Mouse (Mus musculus) intestine, embryonic 14.5 days (tissue): ENCODE measurements around the gene Fam214a. TPM values are rescaled to one million over a fixed set of nuclear protein-coding genes. Genes with fewer than 3 reads are reported as not detected.

Source experiments
- ATAC-seq: fragments of 200-750 bp; cut with Nextera tagmentation; replicated peaks from 2 replicates; pipeline ENCODE4 v1.8.0; 2017; ENCODE audit warnings: low read depth, moderate number of reproducible peaks, moderate TSS enrichment, moderate library complexity; ENCODE audit not compliant: low FRiP score, low TSS enrichment
- DNase-seq: peaks from one replicate; pipeline ENCODE4 v3.0.0-alpha.2; 2018; ENCODE audit warnings: low spot score
- H3K27ac ChIP-seq: fragments of 300-500 bp; sonication (generic); 2 replicates; pipeline ENCODE4 v1.5.1; 2014; ENCODE audit warnings: low read depth, mild to moderate bottlenecking, control low read depth
- H3K27me3 ChIP-seq: fragments of 300-500 bp; sonication (generic); replicated peaks from 2 replicates; pipeline ENCODE4 v1.6.1; 2014; ENCODE audit warnings: low read length, control low read depth; ENCODE audit not compliant: control insufficient read depth, insufficient read depth
- H3K36me3 ChIP-seq: fragments of 300-500 bp; sonication (generic); 2 replicates; pipeline ENCODE4 v1.6.1; 2014; ENCODE audit warnings: low read length, control low read depth; ENCODE audit not compliant: control insufficient read depth, insufficient read depth
- H3K4me1 ChIP-seq: fragments of 300-500 bp; sonication (generic); replicated peaks from 2 replicates; pipeline ENCODE4 v1.6.1; 2014; ENCODE audit warnings: low read length, control low read depth, mixed read lengths; ENCODE audit not compliant: control insufficient read depth, insufficient read depth
- H3K4me2 ChIP-seq: fragments of 300-500 bp; sonication (generic); 2 replicates; pipeline ENCODE4 v1.6.1; 2014; ENCODE audit warnings: low read length
- H3K4me3 ChIP-seq: fragments of 300-500 bp; sonication (generic); 2 replicates; pipeline ENCODE4 v1.5.1; 2014; ENCODE audit warnings: low read depth, low read length, control low read depth, mixed read lengths
- H3K9ac ChIP-seq: fragments of 300-500 bp; sonication (generic); 2 replicates; pipeline ENCODE4 v1.6.1; 2014; ENCODE audit warnings: mild to moderate bottlenecking, low read length
- H3K9me3 ChIP-seq: fragments of 300-500 bp; sonication (generic); 2 replicates; pipeline ENCODE4 v1.6.1; 2016; ENCODE audit warnings: low read length, control low read depth; ENCODE audit not compliant: control insufficient read depth
- WGBS: fragments of 180-500 bp; shearing (Covaris S2); extraction: QIAGEN DNeasy Blood & Tissue Kit; methylation state at CpG from one replicate; pipeline ENCODE4 v1.1.7; 2014; 5-methylcytosine and 5-hydroxymethylcytosine counted together
- polyA plus RNA-seq: library from polyadenylated mRNA; unstranded; fragments of >200 nt; fragmentation: Nextera tagmentation; extraction: Ambion mirVana; gene quantifications from 2 replicates; pipeline ENCODE4 v1.2.1, GENCODE M21; 2014

The Fam214a gene
- polyA plus RNA-seq, 1 experiment from 2014 or later, result 8.9 TPM

- H3K4me1 ChIP-seq, result no peaks in the 10 kb centered on the region
- H3K9me3 ChIP-seq, result no peaks in the 10 kb centered on the region
- no peak overlapping the region for H3K27ac ChIP-seq
- H3K4me3 ChIP-seq, result no peak overlapping the region
- DNase-seq, result no peak
- H3K27me3 ChIP-seq, result no peaks in the 10 kb centered on the region
- H3K4me2 ChIP-seq, result no peak overlapping the region
- no peak for ATAC-seq
- WGBS, result 80% methylated on average over 6 of the region's 6 CpGs
- no peak overlapping the region for H3K9ac ChIP-seq
- H3K36me3 ChIP-seq, result no peaks in the 10 kb centered on the region
These were observed 7.9 kb downstream of the Fam214a start for GRCm38 (mm10) chr9:74960630-74961029.

- 31% methylated on average over 14 of the region's 14 CpGs for WGBS
- DNase-seq (no peak), ATAC-seq (no peak)
- Histone ChIP-seq H3K9me3 (no peaks in the 10 kb centered on the region), H3K36me3 (no peaks in the 10 kb centered on the region), H3K27ac (no peak overlapping the region), H3K4me1 (no peaks in the 10 kb centered on the region), H3K4me2 (no peak overlapping the region), H3K27me3 (no peaks in the 10 kb centered on the region), H3K9ac (no peak overlapping the region), H3K4me3 (no peak overlapping the region)
These were observed 8.4 kb downstream of the Fam214a start for GRCm38 (mm10) chr9:74961073-74961575.

GRCm38 (mm10) chr9:74963953-74964352 lies 11.3 kb downstream of the Fam214a start:
- Histone ChIP-seq H3K4me1 (no peaks in the 10 kb centered on the region), H3K4me2 (no peak overlapping the region), H3K27ac (no peak overlapping the region), H3K36me3 (no peaks in the 10 kb centered on the region), H3K4me3 (no peak overlapping the region), H3K9ac (no peak overlapping the region), H3K27me3 (no peaks in the 10 kb centered on the region), H3K9me3 (no peaks in the 10 kb centered on the region)
- 65% methylated on average over 2 of the region's 2 CpGs for WGBS
- ATAC-seq (no peak), DNase-seq (no peak)

- H3K4me2 ChIP-seq, result no peak overlapping the region
- no peak overlapping the region for H3K9ac ChIP-seq
- no peak overlapping the region for H3K27ac ChIP-seq
- H3K4me1 ChIP-seq, result no peaks in the 10 kb centered on the region
- DNase-seq (no peak), ATAC-seq (no peak)
- H3K4me3 ChIP-seq, result no peak overlapping the region
- no peaks in the 10 kb centered on the region for H3K36me3 ChIP-seq
- WGBS, result 90% methylated on average over 10 of the region's 10 CpGs
- no peaks in the 10 kb centered on the region for H3K27me3 ChIP-seq
- no peaks in the 10 kb centered on the region for H3K9me3 ChIP-seq
These were observed 12.2 kb downstream of the Fam214a start for GRCm38 (mm10) chr9:74964866-74965384.

- ATAC-seq (no peak), DNase-seq (no peak)
- H3K27me3 ChIP-seq, result no peaks in the 10 kb centered on the region
- H3K36me3 ChIP-seq, result no peaks in the 10 kb centered on the region
- no peak overlapping the region for H3K27ac ChIP-seq
- H3K4me3 ChIP-seq, result no peak overlapping the region
- 19% methylated on average over 4 of the region's 4 CpGs for WGBS
- H3K9me3 ChIP-seq, result no peaks in the 10 kb centered on the region
- no peaks in the 10 kb centered on the region for H3K4me1 ChIP-seq
- no peak overlapping the region for H3K9ac ChIP-seq
- no peak overlapping the region for H3K4me2 ChIP-seq
These were observed 13.5 kb downstream of the Fam214a start for GRCm38 (mm10) chr9:74966200-74966599.

GRCm38 (mm10) chr9:74968647-74969428 lies 16.2 kb downstream of the Fam214a start:
- Histone ChIP-seq H3K4me2 (no peak overlapping the region), H3K27me3 (no peaks in the 10 kb centered on the region), H3K9me3 (no peaks in the 10 kb centered on the region), H3K36me3 (no peaks in the 10 kb centered on the region), H3K4me1 (no peaks in the 10 kb centered on the region), H3K4me3 (no peak overlapping the region), H3K27ac (no peak overlapping the region), H3K9ac (no peak overlapping the region)
- WGBS, result 87% methylated on average over 8 of the region's 8 CpGs
- no peak for ATAC-seq
- no peak for DNase-seq

GRCm38 (mm10) chr9:74970591-74970990 lies 17.9 kb downstream of the Fam214a start:
- Histone ChIP-seq H3K27me3 (no peaks in the 10 kb centered on the region), H3K36me3 (no peaks in the 10 kb centered on the region), H3K9me3 (no peaks in the 10 kb centered on the region), H3K4me2 (no peak overlapping the region), H3K9ac (no peak overlapping the region), H3K27ac (no peak overlapping the region), H3K4me3 (no peak overlapping the region), H3K4me1 (peaks cover 14% of the 10 kb centered on the region)
- DNase-seq (no peak), ATAC-seq (no peak)
- 80% methylated on average over 1 of the region's 1 CpGs for WGBS

- Histone ChIP-seq H3K27me3 (no peaks in the 10 kb centered on the region), H3K27ac (no peak overlapping the region), H3K4me3 (no peak overlapping the region), H3K9me3 (no peaks in the 10 kb centered on the region), H3K4me2 (no peak overlapping the region), H3K9ac (no peak overlapping the region), H3K4me1 (peaks cover 15% of the 10 kb centered on the region), H3K36me3 (no peaks in the 10 kb centered on the region)
- no peak for DNase-seq
- WGBS, result 87% methylated on average over 12 of the region's 12 CpGs
- ATAC-seq, result no peak
These were observed 18.7 kb downstream of the Fam214a start for GRCm38 (mm10) chr9:74971191-74971976.
